Mouse (Mus musculus) CH12.LX (cell line): ENCODE data around the gene Rplp0. TPM values are rescaled to one million over a fixed set of nuclear protein-coding genes. Genes with fewer than 3 reads are reported as not detected.

ENCODE experiments used
- DNase-seq: peaks from one replicate; pipeline ENCODE4 v3.0.0-alpha.2; 2013; ENCODE audit errors: extremely low read depth
- H3K27ac ChIP-seq: 2 replicates; pipeline ENCODE4 v1.5.1; 2012; ENCODE audit warnings: low read depth, mild to moderate bottlenecking, control low read depth, moderate library complexity; ENCODE audit not compliant: insufficient read depth
- H3K27me3 ChIP-seq: replicated peaks from 2 replicates; pipeline ENCODE3; 2012; ENCODE audit warnings: inconsistent platforms
- H3K36me3 ChIP-seq, 2 experiments: replicated peaks in 1 of 2; 2 replicates each; pipeline versions ENCODE3 to v1.6.1; 2012; ENCODE audit warnings: inconsistent platforms in 1 of 2, low read length in 1 of 2, mild to moderate bottlenecking in 1 of 2, mixed read lengths in 1 of 2, moderate library complexity in 1 of 2; ENCODE audit not compliant: control insufficient read depth in 1 of 2, insufficient read depth in 1 of 2
- H3K4me1 ChIP-seq, 2 experiments: 2 replicates each; pipeline ENCODE4 v1.6.1; 2012; ENCODE audit warnings: inconsistent platforms in 1 of 2, moderate library complexity in 1 of 2; ENCODE audit not compliant: insufficient read depth in 2 of 2, control insufficient read depth in 1 of 2
- H3K4me2 ChIP-seq: 2 replicates; pipeline ENCODE4 v1.6.1; 2012; ENCODE audit warnings: low read depth, mild to moderate bottlenecking, control low read depth; ENCODE audit not compliant: poor library complexity, insufficient read depth, severe bottlenecking
- H3K4me3 ChIP-seq, 3 experiments: fragments of 150-350 bp in 1 of 3; sonication (generic) in 1 of 3; replicated peaks in 1 of 3; 2 replicates each; pipeline versions ENCODE3 to v1.5.1; 2011 to 2012; ENCODE audit warnings: low read depth in 2 of 3, low read length in 2 of 3, mild to moderate bottlenecking in 2 of 3, moderate library complexity in 2 of 3, control low read depth in 1 of 3, improper control_type of control experiment in 1 of 3, inconsistent platforms in 1 of 3, mixed read lengths in 1 of 3; ENCODE audit not compliant: poor library complexity in 1 of 3
- H3K79me2 ChIP-seq: replicated peaks from 2 replicates; pipeline ENCODE4 v1.6.1; 2012; ENCODE audit warnings: mild to moderate bottlenecking, moderate library complexity; ENCODE audit not compliant: control insufficient read depth, poor library complexity, insufficient read depth, severe bottlenecking; ENCODE audit errors: extremely low read depth
- H3K9ac ChIP-seq: 2 replicates; pipeline ENCODE4 v1.6.1; 2012; ENCODE audit warnings: low read depth, mild to moderate bottlenecking, control low read depth, moderate library complexity; ENCODE audit not compliant: insufficient read depth
- H3K9me3 ChIP-seq: replicated peaks from 2 replicates; pipeline ENCODE3; 2012; ENCODE audit warnings: low read length, inconsistent platforms, mixed read lengths
- CHD1 ChIP-seq: IDR thresholded peaks from 2 replicates; pipeline ENCODE4 v1.6.1; 2012; ENCODE audit warnings: low read depth, low read length, improper control_type of control experiment, inconsistent platforms
- EP300 ChIP-seq: IDR thresholded peaks from 2 replicates; pipeline ENCODE4 v1.6.1; 2011; ENCODE audit warnings: low read length, improper control_type of control experiment
- GABPA ChIP-seq: IDR thresholded peaks from 2 replicates; pipeline ENCODE4 v1.6.1; 2012; ENCODE audit warnings: low read depth, low read length, improper control_type of control experiment, inconsistent platforms; ENCODE audit not compliant: insufficient replicate concordance
- HCFC1 ChIP-seq: IDR thresholded peaks from 2 replicates; pipeline ENCODE4 v1.6.1; 2012; ENCODE audit warnings: low read depth, mild to moderate bottlenecking, inconsistent platforms, low read length, improper control_type of control experiment
- IRF4 ChIP-seq: IDR thresholded peaks from 2 replicates; pipeline ENCODE4 v1.6.1; 2014; ENCODE audit warnings: low read depth, mild to moderate bottlenecking, inconsistent platforms, low read length, improper control_type of control experiment
- JUN ChIP-seq: IDR thresholded peaks from 2 replicates; pipeline ENCODE4 v1.6.1; 2011; ENCODE audit warnings: low read depth, mild to moderate bottlenecking, low read length, improper control_type of control experiment, moderate library complexity; ENCODE audit not compliant: insufficient read depth
- KAT2A ChIP-seq: IDR thresholded peaks from 2 replicates; pipeline ENCODE4 v1.6.1; 2012; ENCODE audit warnings: low read length, improper control_type of control experiment, inconsistent platforms; ENCODE audit not compliant: insufficient replicate concordance
- MAFK ChIP-seq: IDR thresholded peaks from 2 replicates; pipeline ENCODE4 v1.6.1; 2011; ENCODE audit warnings: low read length, improper control_type of control experiment; ENCODE audit not compliant: insufficient replicate concordance
- MAZ ChIP-seq: IDR thresholded peaks from 2 replicates; pipeline ENCODE4 v1.6.1; 2012; ENCODE audit warnings: low read depth, mild to moderate bottlenecking, inconsistent platforms, low read length, improper control_type of control experiment, moderate library complexity
- MEF2A ChIP-seq: IDR thresholded peaks from 2 replicates; pipeline ENCODE4 v1.6.1; 2014; ENCODE audit warnings: low read depth, mild to moderate bottlenecking, inconsistent platforms, low read length, improper control_type of control experiment, borderline replicate concordance
- NRF1 ChIP-seq: IDR thresholded peaks from 2 replicates; pipeline ENCODE4 v1.6.1; 2014; ENCODE audit warnings: low read depth, mild to moderate bottlenecking, inconsistent platforms, low read length, improper control_type of control experiment, moderate library complexity
- PAX5 ChIP-seq: IDR thresholded peaks from 2 replicates; pipeline ENCODE4 v1.6.1; 2012; ENCODE audit warnings: low read length, inconsistent platforms, mixed read lengths
- POLR2AphosphoS2 ChIP-seq: IDR thresholded peaks from 2 replicates; pipeline ENCODE4 v1.6.1; 2011; ENCODE audit warnings: low read depth, low read length, improper control_type of control experiment
- RAD21 ChIP-seq: IDR thresholded peaks from 2 replicates; pipeline ENCODE4 v1.6.1; 2011; ENCODE audit warnings: low read depth, mild to moderate bottlenecking, low read length, improper control_type of control experiment, moderate library complexity
- RCOR1 ChIP-seq: conservative IDR thresholded peaks from 2 replicates; pipeline ENCODE4 v1.6.1; 2012; ENCODE audit warnings: low read depth, mild to moderate bottlenecking, inconsistent platforms, low read length, improper control_type of control experiment
- TBP ChIP-seq: conservative IDR thresholded peaks from 2 replicates; pipeline ENCODE4 v1.6.1; 2011; ENCODE audit warnings: low read depth, low read length, improper control_type of control experiment
- TCF12 ChIP-seq: IDR thresholded peaks from 2 replicates; pipeline ENCODE4 v1.6.1; 2014; ENCODE audit warnings: low read depth, mild to moderate bottlenecking, inconsistent platforms, low read length, improper control_type of control experiment
- UBTF ChIP-seq: IDR thresholded peaks from 2 replicates; pipeline ENCODE4 v1.6.1; 2012; ENCODE audit warnings: low read depth, mild to moderate bottlenecking, inconsistent platforms, low read length, improper control_type of control experiment, moderate library complexity
- USF2 ChIP-seq: conservative IDR thresholded peaks from 2 replicates; pipeline ENCODE4 v1.6.1; 2011; ENCODE audit warnings: low read depth, low read length, improper control_type of control experiment
- ZKSCAN1 ChIP-seq: IDR thresholded peaks from 2 replicates; pipeline ENCODE4 v1.6.1; 2012; ENCODE audit warnings: low read depth, inconsistent platforms, low read length, improper control_type of control experiment, borderline replicate concordance
- ZNF384 ChIP-seq: IDR thresholded peaks from 2 replicates; pipeline ENCODE4 v1.6.1; 2012; ENCODE audit warnings: low read depth, low read length, improper control_type of control experiment, inconsistent platforms
- dilution Hi-C: fragments of 300-500 bp; cut with MboI; formaldehyde crosslinking; loops from 2 replicates; pipeline ENCODE4 v1.14.3; 2020; ENCODE audit warnings: low sequenced_read_pairs; ENCODE audit not compliant: extremely low pct_unique_long_range_greater_than_20kb, extremely low pct_ligation_motif_present
- in situ Hi-C: fragments of 300-500 bp; cut with MboI; formaldehyde crosslinking; loops from 3 replicates; pipeline ENCODE4 v1.14.3; 2019; ENCODE audit warnings: low sequenced_read_pairs, low pct_ligation_motif_present, low pct_unique_long_range_greater_than_20kb, mixed read lengths
- polyA plus RNA-seq: library from polyadenylated mRNA; unstranded; fragments of >175 nt; gene quantifications from 2 replicates; pipeline ENCODE4 v1.2.1, GENCODE M21; 2012; ENCODE audit warnings: low read depth; ENCODE audit not compliant: insufficient read length
- total RNA-seq, 2 experiments: library from RNA; depleted of rRNA; stranded (reverse); fragments of 300-350 nt in 1 of 2; fragments of >200 nt in 1 of 2; gene quantifications; 2 replicates each; pipeline ENCODE4 v1.2.3; 2012 to 2014

Gene Rplp0
- total and polyA plus RNA-seq, 3 experiments = 4,800 to 6,606 (median 5,581) TPM

DNA sequence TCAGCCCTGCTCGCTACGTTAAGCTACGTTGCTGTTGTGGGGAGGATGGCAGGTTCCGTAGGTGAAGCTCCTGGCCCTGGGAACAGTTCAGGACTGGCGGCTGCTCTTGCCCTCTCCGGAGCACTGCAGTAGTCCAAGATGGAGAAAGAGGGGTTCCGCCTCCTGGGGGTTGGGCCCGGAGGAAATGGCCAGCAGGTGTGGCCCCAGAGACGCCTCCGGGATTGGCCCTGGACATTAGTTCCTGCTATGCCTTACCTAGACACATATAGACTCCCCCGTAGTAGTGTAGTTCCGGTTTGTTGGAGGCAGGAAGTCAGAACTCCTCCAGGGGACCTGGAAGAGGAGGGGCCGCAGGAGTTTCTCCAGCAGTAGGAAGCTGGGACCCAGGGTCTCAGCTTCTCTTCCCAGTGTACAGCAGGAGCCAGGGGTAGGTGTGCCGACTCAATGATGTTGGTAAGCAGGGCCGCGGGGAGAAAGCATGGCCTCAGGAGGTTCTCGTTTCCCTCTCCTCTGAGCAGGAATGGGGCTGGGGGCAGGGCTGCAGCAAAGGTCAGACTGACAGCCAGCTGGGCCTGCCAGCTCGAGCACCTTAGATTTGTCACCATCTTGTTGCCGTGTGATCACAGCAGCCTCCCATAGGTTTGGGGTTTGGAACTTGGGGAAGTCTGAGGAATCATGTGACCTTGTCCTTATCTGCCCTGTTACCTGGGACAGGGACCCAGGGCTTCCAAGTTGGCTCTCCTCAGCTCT lies 16.5 kb upstream of the Rplp0 start:
- no peak overlapping the region for H3K4me3 ChIP-seq
- dilution Hi-C loops (no loop called here), in situ Hi-C loops (no loop called here)
- peaks cover 23 to 73% of the 10 kb centered on the region in 2 experiments for H3K4me1 ChIP-seq
- no peak overlapping the region for H3K9ac ChIP-seq
- DNase-seq = no peak
- H3K27me3 ChIP-seq = no peaks in the 10 kb centered on the region
- H3K4me2 ChIP-seq = no peak overlapping the region
- no peak overlapping the region for H3K27ac ChIP-seq
- TF ChIP-seq ZKSCAN1 (no peak), RAD21 (no peak), IRF4 (no peak), ZNF384 (no peak), JUN (no peak), KAT2A (no peak), USF2 (no peak), HCFC1 (no peak), CHD1 (no peak), RCOR1 (no peak), EP300 (no peak), PAX5 (no peak), MEF2A (no peak), MAZ (no peak)
- no peaks in the 10 kb centered on the region for H3K79me2 ChIP-seq
- no peaks in the 10 kb centered on the region for H3K9me3 ChIP-seq
- peaks cover 23 to 32% of the 10 kb centered on the region in 2 experiments for H3K36me3 ChIP-seq

DNA sequence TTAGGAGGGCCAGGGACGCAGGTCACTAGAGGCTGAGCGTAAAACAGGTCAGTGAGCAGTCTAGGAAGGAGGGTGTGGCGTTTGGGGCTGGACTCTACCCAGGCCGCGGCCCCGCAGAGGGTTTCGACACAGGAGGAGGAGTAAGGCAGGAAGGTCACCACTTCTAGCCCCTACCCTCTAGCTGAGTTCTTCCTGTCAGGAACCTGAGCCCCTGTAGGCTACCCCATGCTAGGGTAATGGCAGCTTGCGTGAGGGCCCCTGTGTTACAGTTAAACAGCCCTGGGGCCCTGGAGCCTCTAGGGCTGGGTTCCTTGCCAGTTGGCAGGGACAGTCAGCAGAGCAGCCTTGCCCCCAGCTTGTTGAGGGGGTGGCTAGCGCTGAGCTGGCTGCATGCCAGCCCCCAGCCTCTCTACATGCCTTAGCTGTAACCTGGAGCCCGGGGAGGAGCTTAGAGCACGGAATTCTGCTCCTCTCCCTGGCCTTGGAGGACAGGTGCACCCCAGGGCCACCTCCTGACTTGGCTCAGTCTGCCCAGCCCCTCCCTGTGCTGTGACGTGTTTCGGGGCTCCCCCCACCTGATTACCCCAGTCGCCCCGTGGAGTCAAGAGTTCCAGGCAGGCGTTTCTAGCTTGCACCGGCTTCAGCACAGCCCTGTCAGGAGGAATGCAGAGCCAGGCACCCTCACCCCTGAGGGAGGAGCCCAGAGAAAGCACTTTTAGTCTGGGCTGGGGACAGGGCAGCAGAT lies 15.6 kb upstream of the Rplp0 start:
- H3K36me3 ChIP-seq = peaks cover 25 to 41% of the 10 kb centered on the region in 2 experiments
- no peaks in the 10 kb centered on the region for H3K79me2 ChIP-seq
- H3K4me1 ChIP-seq = peaks cover 16 to 74% of the 10 kb centered on the region in 2 experiments
- no peak overlapping the region for H3K27ac ChIP-seq
- no peak overlapping the region for H3K9ac ChIP-seq
- H3K4me3 ChIP-seq = peak overlapping the region in 1 of 3 experiments; percentile 42
- TF ChIP-seq MAFK (no peak), NRF1 (no peak), EP300 (no peak), TCF12 (no peak), UBTF (no peak), GABPA (no peak), TBP (no peak), POLR2AphosphoS2 (no peak), RCOR1 (no peak), MAZ (no peak)
- H3K27me3 ChIP-seq = no peaks in the 10 kb centered on the region
- DNase-seq = no peak
- dilution Hi-C loops (no loop called here), in situ Hi-C loops (no loop called here)
- no peaks in the 10 kb centered on the region for H3K9me3 ChIP-seq
- no peak overlapping the region for H3K4me2 ChIP-seq
